In the genomic region with DNA sequence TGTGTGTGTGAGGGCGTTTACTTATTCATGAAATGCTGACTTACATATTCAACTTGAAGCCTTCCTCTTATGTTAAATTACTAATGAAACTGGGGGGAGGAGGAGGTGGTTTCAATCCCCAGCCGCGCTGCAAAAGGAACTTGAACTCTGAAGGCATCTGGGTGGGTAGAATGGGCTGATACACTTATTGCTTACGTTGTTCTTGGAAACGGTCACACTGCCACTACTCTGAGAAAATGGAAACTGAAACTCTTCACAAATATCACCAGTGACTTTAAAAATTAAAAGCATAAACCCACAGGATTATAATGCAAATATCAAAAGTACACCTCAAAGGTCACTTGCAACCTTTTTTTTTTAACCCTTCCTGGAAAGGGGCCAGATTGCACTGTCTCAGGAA, we compare ENCODE assay signal across 15 mouse cellular contexts. TPM values are rescaled to one million over a fixed set of nuclear protein-coding genes. Genes with fewer than 3 reads are reported as not detected.
DNase-seq lines count a peak whose midpoint lies in the region; ATAC-seq and TF ChIP-seq lines count a peak whose summit lies in the region.
"Had no signal": no experiment of that assay in that cellular context is flagged by ENCODE, and none has a peak within 500 bp of the region (broad histone marks: within the 10 kb centered on the region; RNA-seq: fewer than 3 reads in every experiment).

No protein-coding gene starts in this region.

- peaks cover 79% of the 10 kb centered on the region for H3K4me1 ChIP-seq in heart, embryonic 10.5 days
- H3K4me1 ChIP-seq in midbrain, embryonic 10.5 days = peaks cover 41% of the 10 kb centered on the region
- peaks cover 19% of the 10 kb centered on the region for H3K4me1 ChIP-seq in midbrain, embryonic 15.5 days
- peaks cover 32% of the 10 kb centered on the region for H3K4me1 ChIP-seq in small intestine, adult 2 months (ENCODE audit: control insufficient read depth, insufficient read depth, insufficient read length, low read length)

- H3K9ac ChIP-seq in midbrain, embryonic 15.5 days = no peak overlapping the region
- H3K9ac ChIP-seq: hindbrain, embryonic 14.5 days; limb, embryonic 15.5 days; stomach, embryonic 15.5 days had no signal

- no peak for TF ChIP-seq POLR2A in small intestine, adult 2 months (IDR thresholded peaks at IDR 0.05; ENCODE audit: low read depth, low read length)

- intact Hi-C loops in left cerebral cortex, adult 2 months (cut with DNase I) = no loop called here

- H3K9me3 ChIP-seq in heart, embryonic 10.5 days = no peaks in the 10 kb centered on the region
- H3K9me3 ChIP-seq in midbrain, embryonic 10.5 days (replicated peaks) = no peaks in the 10 kb centered on the region
- no peaks in the 10 kb centered on the region for H3K9me3 ChIP-seq in midbrain, embryonic 15.5 days
- H3K9me3 ChIP-seq: limb, embryonic 15.5 days; stomach, embryonic 15.5 days had no signal

- WGBS in heart, embryonic 10.5 days = 53% methylated on average over 5 of the region's 5 CpGs
- 64% methylated on average over 5 of the region's 5 CpGs for WGBS in midbrain, embryonic 10.5 days
- 32% methylated on average over 5 of the region's 5 CpGs for WGBS in midbrain, embryonic 15.5 days
- WGBS in small intestine, adult 2 months = 11% methylated on average over 5 of the region's 5 CpGs

- TF ChIP-seq CTCF in small intestine, adult 2 months (IDR thresholded peaks at IDR 0.05; ENCODE audit: extremely low read depth, insufficient read length, insufficient replicate concordance, low read depth, low read length) = no peak
- no peak for TF ChIP-seq CTCF in left cerebral cortex, adult 2 months (IDR thresholded peaks at IDR 0.05)

- DNase-seq in heart, embryonic 10.5 days (ENCODE audit: low spot score) = no peak
- no peak for DNase-seq in heart, adult 8-10 months (ENCODE audit: low spot score)
- DNase-seq in midbrain, embryonic 10.5 days (ENCODE audit: low spot score) = no peak
- no peak for DNase-seq in adrenal gland, postnatal 14 days
- DNase-seq in left cerebral cortex, adult 2 months (ENCODE audit: extremely low spot score in 1 of 2, low spot score in 2 of 2) = no peak
- DNase-seq: B cell, adult 2 months; cerebellum, adult 9-10 months; lung, postnatal 14 days had no signal

- peak overlapping the region; percentile 50 for H3K27ac ChIP-seq in heart, embryonic 10.5 days
- H3K27ac ChIP-seq in midbrain, embryonic 10.5 days (replicated peaks) = 0 out of 2 replicates have a peak overlapping the region, but pooled peaks have one; percentile 28
- no peak overlapping the region for H3K27ac ChIP-seq in midbrain, embryonic 15.5 days
- peak overlapping the region; percentile 77 for H3K27ac ChIP-seq in small intestine, adult 2 months (ENCODE audit: insufficient read depth, low read depth, low read length)
- H3K27ac ChIP-seq in left cerebral cortex, adult 2 months = no peak overlapping the region
- H3K27ac ChIP-seq: hindbrain, embryonic 14.5 days; layer of hippocampus, adult 2 months; limb, embryonic 15.5 days; stomach, embryonic 15.5 days had no signal

- H3K4me2 ChIP-seq in midbrain, embryonic 15.5 days = no peak overlapping the region
- H3K4me2 ChIP-seq: hindbrain, embryonic 14.5 days; limb, embryonic 15.5 days; stomach, embryonic 15.5 days had no signal

- no peaks in the 10 kb centered on the region for H3K27me3 ChIP-seq in heart, embryonic 10.5 days (ENCODE audit: insufficient read depth, poor library complexity, severe bottlenecking)
- no peaks in the 10 kb centered on the region for H3K27me3 ChIP-seq in midbrain, embryonic 10.5 days (ENCODE audit: low read depth, poor library complexity, severe bottlenecking)
- no peaks in the 10 kb centered on the region for H3K27me3 ChIP-seq in midbrain, embryonic 15.5 days (replicated peaks)
- no peaks in the 10 kb centered on the region for H3K27me3 ChIP-seq in small intestine, adult 2 months (ENCODE audit: control insufficient read depth, insufficient read depth, low read length)
- H3K27me3 ChIP-seq: limb, embryonic 15.5 days; stomach, embryonic 15.5 days had no signal

- no peaks in the 10 kb centered on the region for H3K36me3 ChIP-seq in heart, embryonic 10.5 days
- peaks cover 3% of the 10 kb centered on the region; the same call in 1 of the 2 replicates for H3K36me3 ChIP-seq in midbrain, embryonic 10.5 days
- no peaks in the 10 kb centered on the region for H3K36me3 ChIP-seq in midbrain, embryonic 15.5 days (replicated peaks)
- no peaks in the 10 kb centered on the region for H3K36me3 ChIP-seq in small intestine, adult 2 months (ENCODE audit: control insufficient read depth, insufficient read depth, low read length)
- H3K36me3 ChIP-seq: limb, embryonic 15.5 days; stomach, embryonic 15.5 days had no signal

- H3K4me3 ChIP-seq in heart, embryonic 10.5 days = no peak overlapping the region
- H3K4me3 ChIP-seq in midbrain, embryonic 10.5 days = no peak overlapping the region
- H3K4me3 ChIP-seq in midbrain, embryonic 15.5 days = no peak overlapping the region
- H3K4me3 ChIP-seq in small intestine, adult 2 months (ENCODE audit: low read depth, low read length) = no peak overlapping the region
- no peak overlapping the region for H3K4me3 ChIP-seq in left cerebral cortex, adult 2 months
- H3K4me3 ChIP-seq: layer of hippocampus, adult 2 months; limb, embryonic 15.5 days; stomach, embryonic 15.5 days had no signal

- no peak for ATAC-seq in midbrain, embryonic 15.5 days (replicated peaks)
- peak; percentile 52 for ATAC-seq in granulocyte monocyte progenitor cell, adult 5-6 weeks (replicated peaks; ENCODE audit: poor library complexity, severe bottlenecking)

RNA-seq across cellular contexts. Expression of gene Stk39, which starts 37.5 kb away (rescaled TPM):
- polyA plus RNA-seq in heart, embryonic 10.5 days (2016; fragmentation: Nextera tagmentation; extraction: Ambion mirVana) = 45.2 and 51.3 TPM in 2 replicates
- 10 to 100 TPM; 63.7 to 93.6 (median 79.1) TPM for total RNA-seq in heart, adult 8-10 months (2022)
- 30.1 and 37.5 TPM in 2 replicates for polyA plus RNA-seq in midbrain, embryonic 10.5 days (2016; fragmentation: Nextera tagmentation; extraction: Ambion mirVana)
- 22.7 and 24.6 TPM in 2 replicates for polyA plus RNA-seq in midbrain, embryonic 15.5 days (2015; fragmentation: Nextera tagmentation; extraction: Ambion mirVana)
- total RNA-seq in granulocyte monocyte progenitor cell, adult 5-6 weeks (2014; fragmentation: Nextera tagmentation) = 0.11 TPM in 1 of 2 replicates, not detected in the other
- 0.36 and 0.90 TPM in 2 replicates for total RNA-seq in granulocyte monocyte progenitor cell, adult 5-6 weeks (2017)
- 4.6 and 4.8 TPM in 2 replicates for polyA plus RNA-seq in small intestine, adult 2 months (2012; rRNA removed)
- total RNA-seq in adrenal gland, postnatal 14 days (2021) = 61.9 and 62.4 TPM in 2 replicates
- 10 to 100 TPM; 82.0 to 87.6 TPM for total RNA-seq in left cerebral cortex, adult 2 months (2021)

Comparison
In these comparisons a context has a peak if more than half of its experiments do, and no peak if none do; other contexts are left out.
1. H3K27ac ChIP-seq: peak in heart, embryonic 10.5 days (single experiment), midbrain, embryonic 10.5 days (single experiment) and small intestine, adult 2 months (single experiment); none in midbrain, embryonic 15.5 days (single experiment) and left cerebral cortex, adult 2 months (single experiment).
2. RNA of gene Stk39, which starts 37.5 kb away (total RNA-seq): 63.7 to 93.6 TPM in heart, adult 8-10 months, 82.0 to 87.6 TPM in left cerebral cortex, adult 2 months and 61.9 to 62.4 TPM in adrenal gland, postnatal 14 days; 0.11 to 0.90 TPM in granulocyte monocyte progenitor cell, adult 5-6 weeks; every median in the first group is over 10 times any median in the second.